Mouse (Mus musculus) gastrocnemius, postnatal 25 days (tissue): Measurements from ENCODE around the gene Zc3h7b. TPM values are rescaled to one million over a fixed set of nuclear protein-coding genes. Genes with fewer than 3 reads are reported as not detected.
A peak's percentile ranks its signal among the peaks of the same experiment; 100 is the strongest.

Experiments used
- DNase-seq: peaks from one replicate; pipeline ENCODE4 v3.0.0; 2022
- total RNA-seq, 2 experiments: library from RNA; stranded (reverse); gene quantifications; 1 replicate in 1 of 2; 2 replicates in 1 of 2; pipeline ENCODE4 v1.2.3; 2021

The Zc3h7b gene
- total RNA-seq, 2 experiments from 2014 or later, result 29.1 to 29.5 TPM

GRCm38 (mm10) chr15:81845033-81845625, 100.3 kb downstream of the Zc3h7b start:
- DNase-seq, result no peak

- peak; percentile 91 for DNase-seq
Measured at GRCm38 (mm10) chr15:81845724-81846123, 100.9 kb downstream of the Zc3h7b start.

Other genes with a start within 250 kb of the Zc3h7b start
- 10 to 100 TPM; 26.9 to 34.6 TPM for gene Ep300, start 159.7 kb upstream of the Zc3h7b start, total RNA-seq
- gene L3mbtl2, start 81.2 kb upstream of the Zc3h7b start, total RNA-seq, result 1 to 10 TPM; 5.7 to 7.0 TPM
- gene Chadl, start 47.8 kb upstream of the Zc3h7b start, total RNA-seq, result 1 to 10 TPM in 1 of 2 experiments, under 1 TPM in 1; 0.70 to 1.2 TPM
- 10 to 100 TPM; 18.7 to 23.1 TPM for gene Rangap1, start 473 bp downstream of the Zc3h7b start, total RNA-seq
- gene Tef, start 57.4 kb downstream of the Zc3h7b start, total RNA-seq, result 100 to 1,000 TPM; 113 to 168 TPM
- 10 to 100 TPM; 47.4 to 85.8 TPM for gene Tob2, start 113.7 kb downstream of the Zc3h7b start, total RNA-seq
- 10 to 100 TPM; 35.3 to 40.3 TPM for gene Phf5a, start 126.9 kb downstream of the Zc3h7b start, total RNA-seq
- gene Aco2, start 127.3 kb downstream of the Zc3h7b start, total RNA-seq, result 1,000 to 10,000 TPM; 1,158 to 1,247 TPM
- 1 to 10 TPM; 5.9 to 6.3 TPM for gene Polr3h, start 181.2 kb downstream of the Zc3h7b start, total RNA-seq
- 1 to 10 TPM; 1.8 to 2.6 TPM for gene Csdc2, start 191.7 kb downstream of the Zc3h7b start, total RNA-seq
- gene Pmm1, start 215.9 kb downstream of the Zc3h7b start, total RNA-seq, result 10 to 100 TPM; 11.9 to 21.6 TPM
- gene 1700029P11Rik, start 235.5 kb downstream of the Zc3h7b start, total RNA-seq, result not detected
- 10 to 100 TPM; 20.8 to 24.9 TPM for gene Xrcc6, start 242.8 kb downstream of the Zc3h7b start, total RNA-seq